Mouse (Mus musculus): ENCODE results near the gene Olfr96. TPM values are rescaled to one million over a fixed set of nuclear protein-coding genes. Genes with fewer than 3 reads are reported as not detected.

Olfr96 gene
- polyA plus RNA-seq, 1 experiment from 2014 or later: not detected

Other genes starting within 250 kb of the Olfr96 start
- 0.47 TPM in 1 of 2 replicates, not detected in the other for gene 2410137M14Rik, start 238.9 kb upstream of the Olfr96 start, polyA plus RNA-seq (2016; fragmentation: Nextera tagmentation; extraction: Ambion mirVana)
- 1.7 and 1.9 TPM in 2 replicates for gene H2-M5, start 230.6 kb upstream of the Olfr96 start, polyA plus RNA-seq (2016; fragmentation: Nextera tagmentation; extraction: Ambion mirVana)
- gene Zfp57, start 219.0 kb upstream of the Olfr96 start, polyA plus RNA-seq (2016; fragmentation: Nextera tagmentation; extraction: Ambion mirVana): 208 and 210 TPM in 2 replicates
- 1.0 and 1.3 TPM in 2 replicates for gene Mog, start 196.7 kb upstream of the Olfr96 start, polyA plus RNA-seq (2016; fragmentation: Nextera tagmentation; extraction: Ambion mirVana)
- 44.6 and 47.0 TPM in 2 replicates for gene Gabbr1, start 174.2 kb upstream of the Olfr96 start, polyA plus RNA-seq (2016; fragmentation: Nextera tagmentation; extraction: Ambion mirVana)
- 0.11 TPM in 1 of 2 replicates, not detected in the other for gene Olfr90, start 131.6 kb upstream of the Olfr96 start, polyA plus RNA-seq (2016; fragmentation: Nextera tagmentation; extraction: Ambion mirVana)
- not detected in 2 replicates for gene Olfr91, start 121.9 kb upstream of the Olfr96 start, polyA plus RNA-seq (2016; fragmentation: Nextera tagmentation; extraction: Ambion mirVana)
- gene Olfr92, start 100.1 kb upstream of the Olfr96 start, polyA plus RNA-seq (2016; fragmentation: Nextera tagmentation; extraction: Ambion mirVana): not detected in 2 replicates
- gene Olfr93, start 58.7 kb upstream of the Olfr96 start, polyA plus RNA-seq (2016; fragmentation: Nextera tagmentation; extraction: Ambion mirVana): not detected in 2 replicates
- gene Ubd, start 26.3 kb upstream of the Olfr96 start, polyA plus RNA-seq (2016; fragmentation: Nextera tagmentation; extraction: Ambion mirVana): not detected in 2 replicates
- not detected in 2 replicates for gene Olfr94, start 19.2 kb upstream of the Olfr96 start, polyA plus RNA-seq (2016; fragmentation: Nextera tagmentation; extraction: Ambion mirVana)
- not detected in 2 replicates for gene Olfr95, start 7.0 kb upstream of the Olfr96 start, polyA plus RNA-seq (2016; fragmentation: Nextera tagmentation; extraction: Ambion mirVana)
- not detected in 2 replicates for gene Olfr97, start 17.2 kb downstream of the Olfr96 start, polyA plus RNA-seq (2016; fragmentation: Nextera tagmentation; extraction: Ambion mirVana)
- not detected in 2 replicates for gene Olfr98, start 43.6 kb downstream of the Olfr96 start, polyA plus RNA-seq (2016; fragmentation: Nextera tagmentation; extraction: Ambion mirVana)
- gene H2-M3, start 50.1 kb downstream of the Olfr96 start, polyA plus RNA-seq (2016; fragmentation: Nextera tagmentation; extraction: Ambion mirVana): 0.64 and 1.1 TPM in 2 replicates
- not detected in 2 replicates for gene Olfr99, start 63.3 kb downstream of the Olfr96 start, polyA plus RNA-seq (2016; fragmentation: Nextera tagmentation; extraction: Ambion mirVana)
- not detected in 2 replicates for gene Olfr101, start 84.2 kb downstream of the Olfr96 start, polyA plus RNA-seq (2016; fragmentation: Nextera tagmentation; extraction: Ambion mirVana)
- gene Olfr102, start 96.9 kb downstream of the Olfr96 start, polyA plus RNA-seq (2016; fragmentation: Nextera tagmentation; extraction: Ambion mirVana): not detected in 2 replicates
- gene Olfr103, start 119.6 kb downstream of the Olfr96 start, polyA plus RNA-seq (2016; fragmentation: Nextera tagmentation; extraction: Ambion mirVana): not detected in 2 replicates
- not detected in 2 replicates for gene Olfr104-ps, start 139.4 kb downstream of the Olfr96 start, polyA plus RNA-seq (2016; fragmentation: Nextera tagmentation; extraction: Ambion mirVana)
- not detected in 2 replicates for gene Olfr105-ps, start 158.9 kb downstream of the Olfr96 start, polyA plus RNA-seq (2016; fragmentation: Nextera tagmentation; extraction: Ambion mirVana)
- not detected in 2 replicates for gene Olfr106-ps, start 170.2 kb downstream of the Olfr96 start, polyA plus RNA-seq (2016; fragmentation: Nextera tagmentation; extraction: Ambion mirVana)
- gene Olfr107, start 179.1 kb downstream of the Olfr96 start, polyA plus RNA-seq (2016; fragmentation: Nextera tagmentation; extraction: Ambion mirVana): not detected in 2 replicates
- not detected in 2 replicates for gene Olfr108, start 225.3 kb downstream of the Olfr96 start, polyA plus RNA-seq (2016; fragmentation: Nextera tagmentation; extraction: Ambion mirVana)
- not detected in 2 replicates for gene Olfr109, start 238.8 kb downstream of the Olfr96 start, polyA plus RNA-seq (2016; fragmentation: Nextera tagmentation; extraction: Ambion mirVana)

Data from neural tube, embryonic 12.5 days (tissue).